Mouse (Mus musculus) cerebellum, adult 9-10 months (tissue): ENCODE measurements around the gene Med12.
"Not testable (repeated sequence)": the region's sequence is repeated elsewhere in the genome, so short reads cannot be mapped to it uniquely, and the experiment has no call there.

Experiments used
- DNase-seq: peaks from one replicate; pipeline ENCODE4 v3.0.0; 2022

Med12 gene

GRCm38 (mm10) chrX:101300427-101301030, 26.7 kb downstream of the Med12 start:
- peak; percentile 41 for DNase-seq

- DNase-seq: peak; percentile 40
These were observed 27.8 kb downstream of the Med12 start for GRCm38 (mm10) chrX:101301654-101302053.

- peak; percentile 49 for DNase-seq
These were observed 30.8 kb downstream of the Med12 start for GRCm38 (mm10) chrX:101304646-101305045.

- no peak for DNase-seq
These were observed 35.5 kb downstream of the Med12 start for GRCm38 (mm10) chrX:101309299-101309698.

- DNase-seq: no peak
These were observed 40.0 kb downstream of the Med12 start for GRCm38 (mm10) chrX:101313625-101314359.

GRCm38 (mm10) chrX:101319775-101320174, 45.9 kb downstream of the Med12 start:
- DNase-seq: no peak

GRCm38 (mm10) chrX:101325989-101326899, 52.4 kb downstream of the Med12 start:
- no peak for DNase-seq

- DNase-seq: peak; percentile 84
These were observed 55.7 kb downstream of the Med12 start for GRCm38 (mm10) chrX:101329372-101330028.

- DNase-seq: no peak
These were observed 58.2 kb downstream of the Med12 start for GRCm38 (mm10) chrX:101332031-101332374.

GRCm38 (mm10) chrX:101332375-101333211, 58.8 kb downstream of the Med12 start:
- peak; percentile 95 for DNase-seq

- no peak for DNase-seq
These were observed 60.8 kb downstream of the Med12 start for GRCm38 (mm10) chrX:101334606-101335005.

GRCm38 (mm10) chrX:101338666-101339065, 64.8 kb downstream of the Med12 start:
- DNase-seq: no peak

- not testable (repeated sequence) for DNase-seq
These were observed 69.0 kb downstream of the Med12 start for GRCm38 (mm10) chrX:101342837-101343236.

GRCm38 (mm10) chrX:101345456-101345855, 71.6 kb downstream of the Med12 start:
- DNase-seq: no peak

- DNase-seq: no peak
These were observed 72.6 kb downstream of the Med12 start for GRCm38 (mm10) chrX:101346475-101346874.
